Mouse (Mus musculus): ENCODE results near the gene Glyat.
"Not testable (repeated sequence)": the region's sequence is repeated elsewhere in the genome, so short reads cannot be mapped to it uniquely, and the experiment has no call there.

The Glyat gene

DNA sequence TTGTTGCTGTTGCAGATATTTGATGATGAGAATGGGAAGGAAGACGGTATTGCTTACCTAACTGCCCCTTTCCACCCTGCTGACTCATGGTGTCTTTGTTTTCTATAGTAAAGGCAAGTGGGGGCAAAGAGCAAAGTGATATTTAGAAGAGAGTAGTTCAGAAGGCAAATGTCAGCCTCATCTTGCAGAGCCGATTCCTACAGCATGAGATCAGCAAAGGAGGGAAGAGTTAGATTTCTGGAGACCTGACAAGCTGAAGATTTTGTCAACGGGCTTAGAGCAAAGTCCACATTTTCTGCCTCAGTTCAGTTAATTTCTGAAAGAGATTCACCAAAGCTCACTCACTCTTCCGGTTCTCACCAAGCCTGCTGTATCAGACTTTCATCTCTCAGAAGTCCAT is at the start of gene Glyat:
TSS of gene Glyat (plus strand) at position 133 of the 400 bp plus-strand sequence.
- in situ Hi-C loops (cut with MboI; ENCODE audit: low sequenced_read_pairs), result no loop called here

DNA sequence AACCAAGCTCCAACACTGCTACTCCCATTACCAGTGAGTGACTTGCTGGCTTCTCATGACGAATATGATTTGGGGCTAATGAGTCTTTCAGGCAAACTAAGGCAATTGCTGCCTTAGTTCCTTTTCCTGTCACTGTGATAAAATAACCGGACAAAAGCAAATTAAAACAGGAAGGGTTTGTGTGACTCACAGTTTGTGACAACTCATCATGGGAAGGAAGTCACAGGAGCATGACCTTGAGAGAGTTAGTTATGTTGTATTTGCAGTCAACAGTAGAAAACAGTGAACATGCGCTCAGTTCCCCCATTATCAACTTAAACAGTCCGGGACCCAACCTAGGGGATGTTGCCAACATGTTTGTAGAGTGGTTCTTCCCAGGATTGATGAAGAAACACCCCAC is 47.8 kb upstream of the Glyat start:
- in situ Hi-C loops (cut with MboI; ENCODE audit: low sequenced_read_pairs), result no loop called here

GRCm38 (mm10) chr19:12591908-12592307 is 41.2 kb upstream of the Glyat start:
- in situ Hi-C loops (cut with MboI; ENCODE audit: low sequenced_read_pairs), result loop anchor here (5.0 to 10.0 kb wide), 2 partner anchors 75 to 213 kb away; no protein-coding TSS in a partner anchor

DNA sequence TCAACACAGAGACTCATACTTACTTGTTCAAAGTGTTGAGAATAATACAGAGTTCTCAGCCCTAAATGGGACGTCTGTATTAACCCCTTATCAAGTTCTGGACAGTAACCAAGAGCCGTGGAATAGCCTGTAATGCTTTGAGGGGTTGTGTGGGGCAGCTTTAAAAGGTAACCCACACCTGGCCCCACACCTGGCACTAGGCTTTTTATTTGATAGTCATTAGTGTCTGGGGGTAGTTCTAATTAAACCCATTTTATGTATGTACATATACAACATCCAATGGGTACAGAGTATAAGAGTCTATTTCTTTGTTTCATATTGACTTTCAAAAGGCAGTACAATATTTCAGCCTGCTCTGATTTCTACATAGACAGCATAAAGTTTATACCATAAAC is 38.0 kb upstream of the Glyat start:
- in situ Hi-C loops (cut with MboI; ENCODE audit: low sequenced_read_pairs), result loop anchor here (10.0 kb wide), 1 partner anchor 210 kb away; no protein-coding TSS in a partner anchor

- in situ Hi-C loops (cut with MboI; ENCODE audit: low sequenced_read_pairs), result loop anchor here (10.0 kb wide), 1 partner anchor 209 kb away; no protein-coding TSS in a partner anchor
Measured at GRCm38 (mm10) chr19:12595530-12596289, 37.4 kb upstream of the Glyat start.

DNA sequence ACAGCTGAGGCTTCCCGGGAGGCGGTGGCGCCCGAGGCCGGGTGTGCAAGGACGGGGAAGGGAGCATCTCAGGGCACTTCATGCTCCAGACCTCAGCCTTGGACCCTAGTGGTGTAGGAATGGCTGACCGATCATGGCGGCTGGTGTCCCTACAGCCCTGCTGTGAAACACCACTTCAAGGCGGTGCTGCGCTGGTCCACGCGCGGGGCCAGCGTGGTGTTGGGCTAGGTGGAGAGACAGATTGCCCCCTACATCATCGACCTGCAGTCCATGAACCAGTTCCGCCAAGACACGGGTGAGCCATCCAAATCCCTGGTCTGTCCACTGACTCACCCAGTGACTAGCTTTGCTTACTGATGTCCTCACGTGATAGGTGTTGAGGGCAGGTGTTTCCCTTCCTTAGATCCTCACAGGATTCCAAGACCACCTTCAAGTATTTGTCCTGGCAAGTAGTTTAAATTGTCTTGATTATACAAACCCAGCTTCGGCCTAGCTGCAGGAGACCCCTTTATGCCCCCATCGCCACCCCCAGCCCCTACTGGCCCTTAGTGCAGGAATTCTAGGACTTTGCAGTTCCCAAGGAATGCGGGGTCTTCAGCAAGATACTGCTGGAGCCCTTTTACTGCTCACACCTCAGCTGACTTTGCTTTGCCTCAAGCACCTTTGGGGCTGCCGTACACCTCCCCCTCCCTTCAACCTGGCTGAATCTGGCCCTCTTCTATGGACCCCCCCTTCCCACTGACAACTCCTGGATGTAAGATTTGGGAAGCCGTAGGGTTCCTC is 36.6 kb upstream of the Glyat start:
- in situ Hi-C loops (cut with MboI; ENCODE audit: low sequenced_read_pairs), result loop anchor here (10.0 kb wide), 1 partner anchor 208 kb away; no protein-coding TSS in a partner anchor

GRCm38 (mm10) chr19:12597073-12597405 is 36.1 kb upstream of the Glyat start:
- in situ Hi-C loops (cut with MboI; ENCODE audit: low sequenced_read_pairs), result loop anchor here (10.0 kb wide), 1 partner anchor 208 kb away; no protein-coding TSS in a partner anchor

GRCm38 (mm10) chr19:12598674-12599073 is 34.4 kb upstream of the Glyat start:
- in situ Hi-C loops (cut with MboI; ENCODE audit: low sequenced_read_pairs), result loop anchor here (10.0 kb wide), 1 partner anchor 206 kb away; no protein-coding TSS in a partner anchor

DNA sequence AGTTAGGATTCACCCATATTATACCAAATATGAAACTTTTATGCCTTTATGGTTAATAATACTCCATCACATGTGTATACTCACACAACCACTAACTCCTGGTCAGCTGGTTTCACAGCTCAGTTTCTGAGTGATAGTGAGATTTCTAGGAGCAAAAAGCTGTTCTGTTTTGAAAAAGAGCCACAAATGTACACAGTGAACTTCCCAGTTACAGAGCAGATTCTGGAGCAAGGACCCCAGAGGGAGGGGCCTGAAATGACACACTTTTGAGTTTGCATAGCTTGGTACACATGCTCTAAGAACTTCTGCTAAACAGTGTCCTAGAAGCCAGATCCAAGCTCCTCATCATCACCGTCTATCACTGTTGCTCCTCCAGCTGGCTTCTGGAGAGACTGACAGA is 33.4 kb upstream of the Glyat start, which contains the start of gene Gm4952:
TSS of gene Gm4952 (plus strand) at position 301 of the 400 bp plus-strand sequence.
- in situ Hi-C loops (cut with MboI; ENCODE audit: low sequenced_read_pairs), result loop anchor here (10.0 kb wide), 1 partner anchor 205 kb away; no protein-coding TSS in a partner anchor

GRCm38 (mm10) chr19:12600684-12601480 is 32.2 kb upstream of the Glyat start:
- in situ Hi-C loops (cut with MboI; ENCODE audit: low sequenced_read_pairs), result no loop called here

- in situ Hi-C loops (cut with MboI; ENCODE audit: low sequenced_read_pairs), result no loop called here
Measured at GRCm38 (mm10) chr19:12608336-12608735, 24.8 kb upstream of the Glyat start.

DNA sequence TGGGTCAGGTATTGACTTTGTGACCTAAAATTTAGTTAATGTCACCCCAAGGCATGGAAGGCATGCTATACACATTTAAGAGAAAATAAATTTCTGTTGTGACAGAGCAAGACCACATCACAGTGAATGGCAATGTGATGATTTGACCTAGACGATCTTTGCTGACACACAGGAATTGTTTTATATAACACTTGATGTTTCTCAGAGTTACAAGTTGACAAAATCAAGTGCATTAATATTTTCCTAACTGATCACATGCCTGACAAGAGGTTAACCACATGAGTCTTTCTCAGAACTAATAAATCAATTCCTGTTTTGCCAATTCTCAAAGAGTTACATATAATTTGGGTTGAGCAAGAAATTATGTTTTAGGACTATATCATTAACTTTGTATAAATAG is 19.5 kb upstream of the Glyat start:
- in situ Hi-C loops (cut with MboI; ENCODE audit: low sequenced_read_pairs), result no loop called here

GRCm38 (mm10) chr19:12634259-12634658 is 1.2 kb downstream of the Glyat start:
- in situ Hi-C loops (cut with MboI; ENCODE audit: low sequenced_read_pairs), result no loop called here

DNA sequence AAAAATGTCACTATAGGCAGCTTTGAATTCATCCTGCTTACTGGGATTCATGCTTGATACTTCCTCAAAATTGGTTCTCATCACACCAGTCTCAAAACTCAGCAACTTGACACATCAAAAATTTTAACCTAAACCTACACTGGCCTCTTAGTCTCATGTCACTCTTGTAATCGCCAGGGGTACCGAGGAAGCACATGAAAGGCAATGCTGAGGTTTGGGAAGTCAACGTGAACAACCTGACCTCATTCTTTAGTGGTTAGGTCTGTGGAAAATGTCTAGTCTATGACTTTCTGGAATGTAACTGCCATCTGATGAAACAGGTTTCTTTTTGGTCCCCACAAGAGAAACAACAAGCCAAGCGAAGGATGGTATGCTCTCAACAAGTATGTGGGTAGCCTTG is 1.9 kb downstream of the Glyat start:
- in situ Hi-C loops (cut with MboI; ENCODE audit: low sequenced_read_pairs), result no loop called here

DNA sequence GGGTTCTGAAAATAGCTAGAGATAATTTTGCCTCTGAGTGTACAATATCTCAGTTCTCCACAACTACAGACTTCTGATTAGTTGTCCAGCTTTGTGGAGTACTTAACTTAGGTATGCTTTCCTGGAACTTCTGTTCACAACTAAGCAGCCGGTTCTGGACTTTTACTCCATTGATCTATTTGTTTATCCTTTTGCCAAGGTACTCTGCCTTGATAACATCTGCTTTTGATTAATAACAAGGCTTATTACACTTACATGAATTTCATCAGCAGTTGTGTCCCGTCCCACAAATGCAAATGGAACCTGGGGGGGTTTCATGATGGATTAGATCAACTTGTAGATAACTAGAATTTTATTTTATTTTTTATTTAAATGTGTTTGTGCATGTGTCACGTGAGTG is 3.8 kb downstream of the Glyat start:
- in situ Hi-C loops (cut with MboI; ENCODE audit: low sequenced_read_pairs), result no loop called here

DNA sequence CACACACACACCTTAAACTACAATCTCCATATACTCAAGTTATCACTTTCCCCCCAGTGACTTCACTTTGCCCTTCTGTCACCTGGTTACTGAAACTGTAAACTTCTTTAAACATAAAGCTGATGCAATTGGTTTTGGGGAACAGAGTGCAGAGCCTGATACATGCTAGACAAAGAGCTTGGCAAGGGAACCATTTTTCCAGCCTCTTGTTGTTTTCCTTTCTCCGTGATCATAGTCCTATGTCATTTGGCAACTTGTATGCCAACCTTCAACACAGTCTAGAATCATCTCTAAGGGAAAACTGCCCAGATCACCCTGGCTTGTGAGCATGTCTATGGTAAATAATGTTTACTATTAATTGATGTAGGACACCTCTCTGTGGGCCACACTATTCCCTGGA is 4.9 kb downstream of the Glyat start:
- in situ Hi-C loops (cut with MboI; ENCODE audit: low sequenced_read_pairs), result no loop called here

- in situ Hi-C loops (cut with MboI; ENCODE audit: low sequenced_read_pairs), result no loop called here
Measured at GRCm38 (mm10) chr19:12649511-12649910, 16.4 kb downstream of the Glyat start.

- in situ Hi-C loops (cut with MboI; ENCODE audit: low sequenced_read_pairs), result no loop called here
Measured at GRCm38 (mm10) chr19:12666156-12666555, 33.0 kb downstream of the Glyat start.

DNA sequence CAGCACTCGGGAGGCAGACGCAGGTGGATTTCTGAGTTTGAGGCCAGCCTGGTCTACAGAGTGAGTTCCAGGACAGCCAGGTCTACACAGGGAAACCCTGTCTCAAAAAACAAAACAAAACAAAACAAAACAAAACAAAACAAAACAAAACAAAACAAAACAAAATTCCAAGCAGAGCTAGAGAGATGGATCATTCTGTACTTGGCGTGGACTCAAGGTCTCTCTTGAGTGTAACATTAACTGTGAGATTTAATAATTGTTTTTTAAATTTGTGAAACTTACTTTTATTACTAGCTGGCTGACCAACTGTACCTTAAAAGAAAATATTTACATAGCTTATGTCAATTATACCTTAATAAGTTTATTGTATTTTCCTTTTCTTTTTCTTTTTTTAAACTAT is 35.5 kb downstream of the Glyat start:
- in situ Hi-C loops (cut with MboI; ENCODE audit: low sequenced_read_pairs), result not testable (repeated sequence)

DNA sequence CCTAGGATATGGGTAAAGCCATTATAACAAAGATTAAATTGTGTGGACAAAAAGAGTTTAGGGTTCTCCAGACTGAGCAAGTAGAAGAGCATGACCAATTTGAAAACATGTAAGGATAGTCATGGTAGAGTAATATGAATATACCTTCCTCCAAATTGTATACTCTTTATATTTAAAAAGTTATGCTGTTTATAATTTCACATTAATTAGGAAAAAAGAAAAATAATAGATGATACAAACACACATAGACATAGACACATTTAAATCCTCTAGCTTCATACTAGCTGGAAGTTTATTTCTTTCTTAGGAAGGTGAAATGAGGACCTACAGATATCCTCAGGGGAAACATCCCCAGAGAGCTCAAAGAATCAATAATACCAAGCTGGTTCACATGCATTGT is 37.0 kb downstream of the Glyat start, which contains the start of gene Olfr1442:
TSS of gene Olfr1442 (plus strand) at position 301 of the 400 bp plus-strand sequence.
- in situ Hi-C loops (cut with MboI; ENCODE audit: low sequenced_read_pairs), result no loop called here

- in situ Hi-C loops (cut with MboI; ENCODE audit: low sequenced_read_pairs), result no loop called here
Measured at GRCm38 (mm10) chr19:12671051-12671450, 37.9 kb downstream of the Glyat start.
